Mouse (Mus musculus): ENCODE data around the gene Anxa5.

Gene Anxa5

DNA sequence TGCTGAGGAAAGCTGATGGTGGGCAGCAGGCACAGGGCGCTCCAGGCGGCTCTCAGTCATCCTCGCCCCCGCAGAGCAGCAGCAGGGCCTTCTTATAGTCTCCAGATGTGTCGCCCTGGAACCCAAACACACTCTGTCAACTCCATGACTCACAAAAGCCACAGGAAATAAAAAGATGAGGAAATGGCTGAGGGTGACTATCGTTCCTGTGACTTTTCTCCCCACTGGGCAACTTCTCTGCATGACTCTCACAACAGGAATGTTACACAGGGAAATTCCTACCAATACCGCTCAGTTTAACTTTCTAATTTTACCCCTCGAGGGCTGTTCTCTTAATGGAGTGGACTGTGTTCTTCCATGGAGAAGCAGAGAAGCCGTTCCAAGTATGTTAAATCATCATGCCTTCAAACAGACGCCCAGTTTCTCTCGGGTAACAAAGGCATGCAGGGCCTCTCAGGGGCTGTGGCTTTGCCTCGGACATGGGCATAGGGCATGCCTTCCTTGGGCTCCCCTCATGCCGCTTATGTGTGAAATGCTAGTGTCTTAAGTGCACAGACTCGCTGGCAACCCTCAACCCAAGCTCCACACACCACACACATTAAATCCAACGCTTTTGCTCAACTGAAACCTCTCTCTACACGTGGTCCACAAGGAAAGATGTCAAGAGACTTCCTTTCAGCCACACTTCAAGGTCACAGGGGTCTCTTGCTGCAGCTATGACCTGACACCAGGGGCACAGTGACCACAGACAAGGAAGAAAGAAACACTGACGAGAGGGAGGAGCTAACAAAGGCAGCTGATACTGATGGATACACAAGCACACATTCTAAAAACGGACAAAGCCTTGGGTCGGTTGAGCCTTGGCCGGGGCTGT lies 26.2 kb downstream of the Anxa5 start:
- peak; percentile 36 for DNase-seq (ENCODE audit: low spot score)

DNA sequence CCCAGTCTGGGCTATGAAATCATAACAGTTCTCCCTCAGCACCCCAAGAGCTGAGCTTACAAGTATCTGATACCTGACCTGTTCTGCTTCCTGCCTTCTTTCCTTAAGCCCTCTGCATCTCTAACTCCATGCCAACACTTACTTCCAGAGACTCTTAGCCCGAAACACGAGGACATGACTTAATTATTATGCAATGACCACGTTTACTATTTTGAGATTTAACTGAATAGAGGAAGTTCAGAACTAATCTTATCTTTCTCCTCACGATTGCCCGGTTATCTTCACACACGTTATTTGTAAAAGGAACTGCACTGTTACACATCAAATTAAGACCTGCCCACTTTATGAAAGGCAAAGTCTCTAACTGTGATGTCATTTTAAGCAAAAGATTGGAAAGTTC lies 28.8 kb downstream of the Anxa5 start:
- no peak for DNase-seq (ENCODE audit: low spot score)

DNA sequence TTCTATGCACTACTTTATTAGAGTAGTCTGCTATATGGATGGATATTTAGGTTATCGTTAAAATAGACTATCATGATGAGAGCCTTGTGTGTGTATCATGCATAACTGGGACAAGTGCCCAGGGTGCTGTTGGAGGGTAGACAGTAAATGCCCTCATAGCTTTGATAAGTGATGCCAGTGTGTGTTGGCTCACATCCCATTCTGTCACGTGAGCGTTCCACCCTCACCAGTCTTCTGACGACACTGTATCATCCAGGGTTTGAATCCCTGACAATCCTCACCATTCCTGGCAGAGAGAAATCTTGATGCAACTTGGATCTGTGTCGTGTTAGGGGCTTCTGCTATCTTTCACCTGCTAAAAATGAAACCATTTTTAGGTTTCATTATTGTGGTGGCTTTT lies 29.2 kb downstream of the Anxa5 start:
- no peak for DNase-seq (ENCODE audit: low spot score)

DNA sequence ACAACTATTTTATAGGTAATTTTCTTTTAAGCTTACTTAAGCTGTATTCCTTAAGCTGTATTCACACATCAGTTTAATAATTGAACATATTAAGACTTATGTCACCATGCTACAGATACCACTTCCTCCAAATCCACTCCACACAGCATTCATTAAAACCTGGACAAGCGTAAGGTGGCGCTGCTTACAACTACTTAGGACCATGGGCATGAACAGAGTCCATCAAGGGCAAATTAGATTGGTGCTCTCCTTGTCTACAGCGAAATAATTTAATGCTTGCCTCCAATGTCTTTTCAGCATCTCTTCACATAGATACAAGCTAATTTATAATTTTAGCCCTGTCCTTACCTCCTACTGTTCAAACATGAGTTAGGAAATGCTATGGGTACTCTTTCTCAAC lies 29.7 kb downstream of the Anxa5 start:
- no peak for DNase-seq (ENCODE audit: low spot score)

DNA sequence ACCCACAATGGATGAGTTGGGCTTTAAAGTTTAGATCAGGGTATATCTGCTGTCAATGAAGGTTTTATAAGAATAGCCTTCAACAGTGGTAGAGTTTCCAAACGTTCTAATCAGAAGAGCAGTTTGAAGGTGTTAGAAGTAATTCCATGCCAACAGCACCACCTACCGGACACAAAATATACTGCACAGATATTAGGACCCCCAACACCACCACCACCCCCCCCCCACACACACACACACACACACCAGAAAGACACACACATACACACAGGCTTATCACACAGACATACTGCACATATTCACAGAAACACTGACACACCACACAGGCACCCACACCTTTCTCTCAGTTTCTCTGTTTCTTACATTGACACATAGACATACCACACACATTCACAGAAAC lies 33.3 kb downstream of the Anxa5 start:
- DNase-seq (ENCODE audit: low spot score): peak; percentile 85

DNA sequence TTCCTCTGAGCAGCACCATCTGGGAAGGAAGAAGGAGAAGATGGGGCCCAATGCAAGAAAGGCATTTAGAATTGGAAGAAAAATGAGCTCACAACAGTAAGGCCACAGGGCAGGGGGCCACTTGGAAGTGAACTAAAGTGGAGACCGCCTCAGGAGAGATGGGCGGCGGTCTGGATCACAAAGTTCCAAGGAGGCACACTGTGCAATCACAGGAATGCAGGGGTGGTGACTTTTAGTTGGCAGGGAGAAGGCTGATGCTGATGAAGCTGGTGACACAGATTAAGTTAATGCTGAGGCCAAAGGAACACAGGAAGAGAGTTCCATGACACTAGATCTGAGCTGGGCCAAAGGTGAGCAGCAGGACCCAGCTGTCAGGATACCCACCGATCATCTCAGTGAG lies 35.4 kb downstream of the Anxa5 start:
- DNase-seq (ENCODE audit: low spot score): no peak

DNA sequence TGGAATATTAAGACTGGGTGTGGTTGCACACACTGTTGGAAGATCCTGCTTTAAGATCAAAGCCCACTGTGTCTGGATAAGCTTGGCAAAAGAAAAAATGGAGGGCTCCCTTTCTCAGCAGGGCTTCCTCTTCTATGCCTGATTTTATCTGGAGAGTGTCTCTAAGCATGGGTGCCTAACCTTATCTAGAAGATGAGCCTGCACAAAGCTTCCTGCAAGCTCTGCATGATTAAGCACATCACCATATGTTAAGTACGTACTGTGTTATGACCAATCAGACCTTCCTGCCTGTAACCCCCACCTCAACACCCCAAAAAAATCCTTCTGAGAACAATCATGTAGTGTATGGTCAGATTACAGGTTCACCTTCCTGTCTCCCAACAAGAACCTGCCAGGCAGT lies 45.3 kb downstream of the Anxa5 start:
- no peak for DNase-seq (ENCODE audit: low spot score)

DNA sequence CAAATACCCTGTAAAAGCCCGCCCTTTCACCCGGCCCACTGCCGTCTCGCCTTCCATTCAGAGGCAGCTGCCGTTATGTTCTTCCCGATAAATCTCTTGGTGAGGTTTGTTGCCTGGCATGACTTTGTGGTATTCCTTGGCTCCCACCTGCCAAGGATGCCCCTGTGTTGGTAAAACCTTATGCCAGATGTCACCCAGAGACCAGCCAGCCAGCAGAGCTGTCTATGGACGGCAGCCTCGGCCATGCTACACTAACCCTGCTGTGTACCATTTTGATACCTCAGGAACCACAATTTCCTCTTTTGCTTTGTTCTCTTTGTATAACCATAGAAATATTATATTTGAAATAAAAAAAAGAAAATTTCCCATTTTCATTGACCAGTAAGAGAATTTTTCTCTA lies 48.3 kb downstream of the Anxa5 start:
- no peak for DNase-seq (ENCODE audit: low spot score)

DNA sequence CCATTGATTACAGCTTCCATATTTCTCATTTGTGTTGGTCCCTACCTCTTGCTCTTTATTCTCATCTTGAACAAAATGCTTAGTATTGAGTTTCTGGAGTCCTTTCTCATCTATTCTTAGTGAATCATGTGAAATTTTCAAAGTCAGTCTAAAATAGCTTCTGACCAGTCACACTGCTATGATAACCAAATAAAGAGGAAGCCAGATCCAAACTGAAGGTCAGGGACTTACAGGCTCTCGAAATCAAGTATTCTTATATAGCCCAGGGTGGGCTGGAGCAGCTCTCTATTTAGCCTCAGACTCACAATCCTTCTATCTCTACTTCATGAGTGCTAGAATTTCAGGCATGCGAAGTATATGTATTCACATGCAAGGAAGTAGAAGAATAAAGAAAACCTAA lies 66.2 kb downstream of the Anxa5 start:
- DNase-seq (ENCODE audit: low spot score): no peak

DNA sequence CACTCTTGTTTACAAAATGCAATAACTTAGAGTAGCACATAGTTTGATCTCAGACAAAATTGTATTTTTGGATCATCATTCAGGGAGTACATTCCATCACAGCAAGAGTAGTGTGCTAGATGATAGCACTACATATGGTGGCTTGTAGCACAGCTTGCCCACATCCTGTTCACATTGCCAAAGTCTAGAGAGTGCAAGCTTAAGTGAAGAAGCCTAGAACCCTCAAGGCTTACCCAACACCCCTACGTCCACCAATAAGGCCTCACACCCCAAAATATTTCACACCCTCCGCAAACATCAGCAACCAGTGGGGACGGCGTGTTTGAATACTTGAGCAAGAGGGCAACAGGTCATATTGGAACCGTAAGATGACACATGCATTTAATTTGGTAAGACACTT lies 68.7 kb downstream of the Anxa5 start:
- no peak for DNase-seq (ENCODE audit: low spot score)

DNA sequence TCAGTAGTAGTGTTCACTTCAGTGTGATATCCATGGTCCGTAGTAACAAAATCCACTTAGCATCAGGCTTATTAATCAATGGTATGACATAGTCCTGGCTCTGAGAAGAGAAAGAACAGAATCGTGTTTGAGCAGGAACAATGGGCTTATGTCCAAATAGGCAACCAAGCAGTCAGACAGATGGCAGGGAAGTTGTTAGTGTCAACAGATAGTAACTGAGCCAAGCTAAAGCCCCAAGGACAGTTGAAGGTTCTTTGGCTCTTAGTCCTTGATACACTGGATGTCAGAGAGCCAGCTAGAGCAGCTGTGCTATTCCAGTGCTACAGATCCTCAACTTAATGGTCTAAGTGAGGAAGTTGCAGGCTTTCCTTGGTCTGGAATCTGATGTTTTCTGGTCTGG lies 69.4 kb downstream of the Anxa5 start:
- no peak for DNase-seq (ENCODE audit: low spot score)

DNA sequence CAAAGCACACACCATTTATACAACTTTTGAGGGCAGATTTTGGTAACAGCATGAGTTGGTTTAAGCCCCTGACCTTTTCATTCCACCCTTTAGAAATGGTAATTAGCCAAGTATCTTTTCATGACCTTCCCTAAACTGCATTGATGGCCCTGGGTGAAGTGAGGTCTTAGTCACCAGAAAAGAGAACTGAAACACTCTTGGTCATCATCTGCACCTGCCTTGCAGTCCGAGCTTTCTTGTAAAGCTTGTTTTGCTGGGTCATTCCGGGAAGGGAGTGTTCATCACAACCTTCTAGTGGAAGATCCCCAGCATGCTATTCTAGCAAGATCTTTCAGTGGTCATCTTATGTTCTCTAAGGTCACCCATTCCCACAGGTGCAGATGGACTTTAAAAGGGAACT lies 73.8 kb downstream of the Anxa5 start:
- DNase-seq (ENCODE audit: low spot score): no peak

DNA sequence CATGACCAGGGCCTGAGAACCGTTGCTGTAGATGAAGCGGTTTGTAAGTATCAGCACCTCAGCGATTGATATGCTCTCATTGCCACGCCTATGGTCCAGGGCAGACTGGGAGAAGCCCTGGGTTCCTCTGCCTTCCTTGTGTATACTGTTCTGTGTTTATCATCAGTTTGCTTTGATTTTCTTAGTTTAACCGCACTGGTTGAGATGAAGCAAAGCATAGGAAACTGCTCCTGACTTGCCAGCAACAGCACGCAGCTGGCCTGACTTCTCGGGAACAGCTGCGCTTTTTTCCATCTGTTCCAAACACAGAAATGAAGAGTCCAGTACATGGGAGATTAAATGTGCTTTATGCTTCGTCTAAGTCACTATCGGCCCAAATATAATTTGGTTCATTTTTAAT lies 75.0 kb downstream of the Anxa5 start:
- DNase-seq (ENCODE audit: low spot score): no peak

All from embryo, embryonic 10.5 days (tissue).